Mouse (Mus musculus) neural tube, postnatal 0 days (tissue): ENCODE data around the gene Ints14. TPM values are rescaled to one million over a fixed set of nuclear protein-coding genes. Genes with fewer than 3 reads are reported as not detected.

Experiments
- microRNA-seq: library from miRNA; unstranded; fragments of <30 nt; microRNA quantifications from one replicate; pipeline ENCODE4, GENCODE M21; 2016
- polyA plus RNA-seq: library from polyadenylated mRNA; unstranded; fragments of >200 nt; fragmentation: Nextera tagmentation; extraction: Ambion mirVana; gene quantifications from 2 replicates; pipeline ENCODE4 v1.2.1, GENCODE M21; 2015

Ints14 gene
- polyA plus RNA-seq = 27.2 and 27.7 TPM in 2 replicates

DNA sequence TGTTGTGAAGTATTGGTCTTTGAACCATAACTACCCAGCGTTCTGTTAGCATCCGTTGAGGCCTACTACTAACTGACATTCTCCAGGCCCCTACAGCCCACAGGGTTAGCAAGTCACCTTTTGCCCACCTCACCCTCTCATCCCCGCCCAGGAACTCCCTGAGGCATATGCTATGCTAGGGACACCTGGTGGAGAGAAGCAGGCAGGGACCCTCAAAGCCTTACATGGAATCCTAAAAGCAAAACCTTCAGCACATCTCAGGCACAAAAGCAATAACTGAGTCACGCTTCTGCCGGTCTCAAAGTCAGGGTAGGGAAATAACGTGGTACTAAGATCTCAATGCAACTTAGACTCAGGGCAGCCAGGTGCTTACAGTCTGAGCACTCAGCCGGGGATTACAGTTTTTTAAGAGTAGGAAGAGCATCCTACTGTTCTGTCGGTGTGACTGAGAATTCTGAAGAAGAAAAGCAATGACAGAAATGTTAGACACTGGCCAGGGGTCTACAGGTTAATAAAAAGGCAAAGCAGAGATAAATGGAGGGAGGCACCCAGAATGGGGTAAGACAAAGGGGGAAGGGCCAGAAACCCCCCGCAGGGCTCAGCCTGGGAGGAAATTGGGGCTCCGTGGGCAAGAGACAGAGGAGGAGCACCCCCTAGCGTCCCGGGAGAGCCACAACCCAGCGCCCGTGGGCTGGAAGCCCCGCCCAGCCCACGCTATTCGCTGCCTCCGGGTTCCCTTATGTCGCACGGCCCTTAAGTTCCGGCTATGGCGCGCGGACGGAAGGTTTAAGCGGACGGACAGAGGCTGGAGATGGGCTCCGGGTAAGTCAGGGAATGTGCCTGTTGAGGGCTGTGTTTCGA lies at the start of gene Ints14:
Gene Ints14 (plus strand): TSS at position 789 of the 861 bp plus-strand sequence.

DNA sequence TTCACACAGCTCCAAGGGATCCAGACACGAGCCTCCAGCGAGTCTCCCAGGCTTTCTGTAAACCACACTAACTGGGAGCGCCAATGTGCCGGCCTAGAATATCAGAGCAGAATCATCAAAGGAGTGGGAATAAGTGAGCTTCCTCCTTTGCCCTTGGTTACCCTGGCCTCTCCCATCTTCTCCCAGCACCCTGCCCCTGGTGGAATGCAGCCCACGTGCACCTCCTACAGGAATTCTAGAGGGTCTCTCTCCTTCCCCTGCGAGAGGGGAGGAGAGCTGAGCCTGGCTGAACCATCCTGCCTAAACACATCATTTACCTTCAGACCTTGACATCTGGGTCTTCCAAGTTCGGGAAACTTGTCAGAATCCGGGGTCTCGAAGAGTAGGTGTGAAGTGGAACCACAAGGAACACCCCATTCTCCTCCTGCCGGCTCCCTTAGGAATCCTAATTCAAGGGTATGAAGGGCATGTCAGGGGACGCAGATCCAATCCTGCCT lies 9.5 kb upstream of the Ints14 start, which contains the start of gene Slc24a1:
Gene Slc24a1 (minus strand): TSS at position 447 of the 497 bp plus-strand sequence.

DNA sequence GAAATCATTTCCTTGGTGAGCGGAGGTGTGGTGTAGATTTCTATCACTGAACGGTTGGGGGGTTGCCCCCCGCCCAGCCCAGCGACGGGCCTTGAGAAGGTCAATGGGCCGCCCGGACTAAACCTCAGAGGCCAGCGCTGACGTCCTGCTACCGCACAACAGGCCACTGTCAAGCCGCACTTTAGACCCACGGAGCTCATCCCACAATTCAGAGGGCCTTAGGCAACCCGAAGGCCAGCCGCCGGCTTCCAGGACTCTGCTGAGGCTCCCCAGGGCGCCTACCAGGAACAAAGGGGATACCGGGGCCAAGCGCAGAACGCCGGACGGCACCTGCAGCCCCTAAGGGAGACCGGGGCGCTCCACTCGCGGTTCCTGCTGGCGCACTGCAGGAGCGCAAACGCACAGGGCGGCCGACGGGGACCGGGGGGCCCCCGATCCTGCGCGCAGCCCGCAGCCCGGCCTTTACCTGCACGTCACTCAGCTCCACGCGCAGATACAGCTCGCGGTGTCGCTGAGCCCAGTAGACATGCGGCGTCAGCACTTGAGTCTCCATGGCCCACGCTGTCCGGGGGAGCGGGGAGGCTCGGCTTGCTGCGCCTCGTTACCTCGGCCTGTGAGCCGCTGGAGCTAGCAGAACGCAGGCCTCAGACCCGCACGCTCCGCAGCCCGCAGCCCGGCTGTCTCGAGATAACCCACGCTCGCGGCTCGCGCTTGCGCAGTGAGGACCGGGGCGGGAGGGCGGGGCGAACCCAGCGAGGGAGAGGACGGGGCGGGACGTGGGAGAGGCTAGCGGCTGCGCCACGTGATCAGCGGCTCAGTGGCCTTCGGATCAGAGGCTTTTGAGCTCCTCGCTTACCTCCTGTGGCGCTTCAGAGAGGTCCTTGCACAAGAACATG lies 60.5 kb downstream of the Ints14 start, which contains the start of gene Hacd3:
Gene Hacd3 (minus strand): TSS at position 703 of the 896 bp plus-strand sequence.

GRCm38 (mm10) chr9:65032269-65033108 lies 71.8 kb downstream of the Ints14 start, which contains the start of gene Dpp8:
Gene Dpp8, plus strand, starts transcription at chr9:65032414.

Small RNA genes lying within 50 kb of the gene (microRNA-seq; reads per million reads assigned to microRNA genes)
- gene Gm25640 = not detected

Other genes with a start within 250 kb of the Ints14 start
- gene Rab11a, start 223.1 kb upstream of the Ints14 start, polyA plus RNA-seq = 415 and 436 TPM in 2 replicates
- gene Dennd4a, start 149.6 kb upstream of the Ints14 start, polyA plus RNA-seq = 9.2 and 10.2 TPM in 2 replicates
- gene Slc24a1, start 9.3 kb upstream of the Ints14 start, polyA plus RNA-seq = 0.05 and 0.08 TPM in 2 replicates
- 218 and 219 TPM in 2 replicates for gene Hacd3, start 60.8 kb downstream of the Ints14 start, polyA plus RNA-seq
- gene Dpp8, start 71.5 kb downstream of the Ints14 start, polyA plus RNA-seq = 24.2 and 24.4 TPM in 2 replicates
- gene Igdcc4, start 140.6 kb downstream of the Ints14 start, polyA plus RNA-seq = 14.2 and 15.6 TPM in 2 replicates
- 7.2 and 8.1 TPM in 2 replicates for gene Igdcc3, start 180.3 kb downstream of the Ints14 start, polyA plus RNA-seq
- 7.5 and 9.4 TPM in 2 replicates for gene Parp16, start 234.4 kb downstream of the Ints14 start, polyA plus RNA-seq